Mouse (Mus musculus) mature B cell (primary cell): Measurements from ENCODE around the gene Pcgf1.

Experiments
- in situ Hi-C: fragments of 300-500 bp; cut with MboI; formaldehyde crosslinking; loops from 2 replicates; pipeline ENCODE4 v1.14.3; 2019

Gene Pcgf1

GRCm38 (mm10) chr6:83122961-83123360, 45.3 kb downstream of the Pcgf1 start:
- in situ Hi-C loops = loop anchor here (5.0 kb wide), 1 partner anchor 39 kb away; no protein-coding TSS in a partner anchor

- in situ Hi-C loops = loop anchor here (5.0 kb wide), 1 partner anchor 37 kb away; no protein-coding TSS in a partner anchor
These were observed 47.2 kb downstream of the Pcgf1 start for GRCm38 (mm10) chr6:83124851-83125312.

- in situ Hi-C loops = no loop called here
These were observed 47.7 kb downstream of the Pcgf1 start, which contains the start of gene Ino80b for GRCm38 (mm10) chr6:83125331-83125730. TSS of gene Ino80b (minus strand) at chr6:83125431.

GRCm38 (mm10) chr6:83127419-83127818, 49.8 kb downstream of the Pcgf1 start:
- in situ Hi-C loops = no loop called here
